Mouse (Mus musculus) CH12.LX (cell line): ENCODE measurements at regions not wholly inside any gene's neighbourhood (a gene's known extent, or its start where the extent isn't known, plus 50 kb on each side); places are given as distances from the start of the nearest gene placed in this dataset.

Experiments
- DNase-seq: peaks from one replicate; pipeline ENCODE4 v3.0.0-alpha.2; 2013; ENCODE audit errors: extremely low read depth
- H3K27ac ChIP-seq: 2 replicates; pipeline ENCODE4 v1.5.1; 2012; ENCODE audit warnings: low read depth, mild to moderate bottlenecking, control low read depth, moderate library complexity; ENCODE audit not compliant: insufficient read depth
- H3K27me3 ChIP-seq: replicated peaks from 2 replicates; pipeline ENCODE3; 2012; ENCODE audit warnings: inconsistent platforms
- H3K36me3 ChIP-seq, 2 experiments: replicated peaks in 1 of 2; 2 replicates each; pipeline versions ENCODE3 to v1.6.1; 2012; ENCODE audit warnings: inconsistent platforms in 1 of 2, low read length in 1 of 2, mild to moderate bottlenecking in 1 of 2, mixed read lengths in 1 of 2, moderate library complexity in 1 of 2; ENCODE audit not compliant: control insufficient read depth in 1 of 2, insufficient read depth in 1 of 2
- H3K4me1 ChIP-seq, 2 experiments: 2 replicates each; pipeline ENCODE4 v1.6.1; 2012; ENCODE audit warnings: inconsistent platforms in 1 of 2, moderate library complexity in 1 of 2; ENCODE audit not compliant: insufficient read depth in 2 of 2, control insufficient read depth in 1 of 2
- H3K4me2 ChIP-seq: 2 replicates; pipeline ENCODE4 v1.6.1; 2012; ENCODE audit warnings: low read depth, mild to moderate bottlenecking, control low read depth; ENCODE audit not compliant: poor library complexity, insufficient read depth, severe bottlenecking
- H3K4me3 ChIP-seq, 3 experiments: fragments of 150-350 bp in 1 of 3; sonication (generic) in 1 of 3; replicated peaks in 1 of 3; 2 replicates each; pipeline versions ENCODE3 to v1.5.1; 2011 to 2012; ENCODE audit warnings: low read depth in 2 of 3, low read length in 2 of 3, mild to moderate bottlenecking in 2 of 3, moderate library complexity in 2 of 3, control low read depth in 1 of 3, improper control_type of control experiment in 1 of 3, inconsistent platforms in 1 of 3, mixed read lengths in 1 of 3; ENCODE audit not compliant: poor library complexity in 1 of 3
- H3K79me2 ChIP-seq: replicated peaks from 2 replicates; pipeline ENCODE4 v1.6.1; 2012; ENCODE audit warnings: mild to moderate bottlenecking, moderate library complexity; ENCODE audit not compliant: control insufficient read depth, poor library complexity, insufficient read depth, severe bottlenecking; ENCODE audit errors: extremely low read depth
- H3K9ac ChIP-seq: 2 replicates; pipeline ENCODE4 v1.6.1; 2012; ENCODE audit warnings: low read depth, mild to moderate bottlenecking, control low read depth, moderate library complexity; ENCODE audit not compliant: insufficient read depth
- H3K9me3 ChIP-seq: replicated peaks from 2 replicates; pipeline ENCODE3; 2012; ENCODE audit warnings: low read length, inconsistent platforms, mixed read lengths
- CHD2 ChIP-seq: IDR thresholded peaks from 2 replicates; pipeline ENCODE4 v1.6.1; 2011; ENCODE audit warnings: low read length, improper control_type of control experiment
- EP300 ChIP-seq: IDR thresholded peaks from 2 replicates; pipeline ENCODE4 v1.6.1; 2011; ENCODE audit warnings: low read length, improper control_type of control experiment
- GABPA ChIP-seq: IDR thresholded peaks from 2 replicates; pipeline ENCODE4 v1.6.1; 2012; ENCODE audit warnings: low read depth, low read length, improper control_type of control experiment, inconsistent platforms; ENCODE audit not compliant: insufficient replicate concordance
- IRF4 ChIP-seq: IDR thresholded peaks from 2 replicates; pipeline ENCODE4 v1.6.1; 2014; ENCODE audit warnings: low read depth, mild to moderate bottlenecking, inconsistent platforms, low read length, improper control_type of control experiment
- JUN ChIP-seq: IDR thresholded peaks from 2 replicates; pipeline ENCODE4 v1.6.1; 2011; ENCODE audit warnings: low read depth, mild to moderate bottlenecking, low read length, improper control_type of control experiment, moderate library complexity; ENCODE audit not compliant: insufficient read depth
- KAT2A ChIP-seq: IDR thresholded peaks from 2 replicates; pipeline ENCODE4 v1.6.1; 2012; ENCODE audit warnings: low read length, improper control_type of control experiment, inconsistent platforms; ENCODE audit not compliant: insufficient replicate concordance
- MAFK ChIP-seq: IDR thresholded peaks from 2 replicates; pipeline ENCODE4 v1.6.1; 2011; ENCODE audit warnings: low read length, improper control_type of control experiment; ENCODE audit not compliant: insufficient replicate concordance
- MAX ChIP-seq: IDR thresholded peaks from 2 replicates; pipeline ENCODE4 v1.6.1; 2011; ENCODE audit warnings: low read length, improper control_type of control experiment
- MYC ChIP-seq: IDR thresholded peaks from 2 replicates; pipeline ENCODE4 v1.6.1; 2011; ENCODE audit warnings: low read depth, mild to moderate bottlenecking, improper control_type of control experiment, low read length
- POLR2AphosphoS2 ChIP-seq: IDR thresholded peaks from 2 replicates; pipeline ENCODE4 v1.6.1; 2011; ENCODE audit warnings: low read depth, low read length, improper control_type of control experiment
- RAD21 ChIP-seq: IDR thresholded peaks from 2 replicates; pipeline ENCODE4 v1.6.1; 2011; ENCODE audit warnings: low read depth, mild to moderate bottlenecking, low read length, improper control_type of control experiment, moderate library complexity
- RCOR1 ChIP-seq: conservative IDR thresholded peaks from 2 replicates; pipeline ENCODE4 v1.6.1; 2012; ENCODE audit warnings: low read depth, mild to moderate bottlenecking, inconsistent platforms, low read length, improper control_type of control experiment
- SIN3A ChIP-seq: IDR thresholded peaks from 2 replicates; pipeline ENCODE4 v1.6.1; 2012; ENCODE audit warnings: low read length, improper control_type of control experiment, inconsistent platforms
- SMC3 ChIP-seq: IDR thresholded peaks from 2 replicates; pipeline ENCODE4 v1.6.1; 2011; ENCODE audit warnings: low read depth, low read length, improper control_type of control experiment
- ZC3H11A ChIP-seq: IDR thresholded peaks from 2 replicates; pipeline ENCODE4 v1.6.1; 2012; ENCODE audit warnings: low read depth, mild to moderate bottlenecking, inconsistent platforms, low read length, improper control_type of control experiment
- ZKSCAN1 ChIP-seq: IDR thresholded peaks from 2 replicates; pipeline ENCODE4 v1.6.1; 2012; ENCODE audit warnings: low read depth, inconsistent platforms, low read length, improper control_type of control experiment, borderline replicate concordance
- dilution Hi-C: fragments of 300-500 bp; cut with MboI; formaldehyde crosslinking; loops from 2 replicates; pipeline ENCODE4 v1.14.3; 2020; ENCODE audit warnings: low sequenced_read_pairs; ENCODE audit not compliant: extremely low pct_unique_long_range_greater_than_20kb, extremely low pct_ligation_motif_present
- in situ Hi-C: fragments of 300-500 bp; cut with MboI; formaldehyde crosslinking; loops from 3 replicates; pipeline ENCODE4 v1.14.3; 2019; ENCODE audit warnings: low sequenced_read_pairs, low pct_ligation_motif_present, low pct_unique_long_range_greater_than_20kb, mixed read lengths

- Histone ChIP-seq H3K27ac (no peak overlapping the region), H3K9me3 (no peaks in the 10 kb centered on the region), H3K36me3 (no peaks in the 10 kb centered on the region), H3K27me3 (no peaks in the 10 kb centered on the region), H3K4me3 (no peak overlapping the region), H3K79me2 (no peaks in the 10 kb centered on the region), H3K4me2 (no peak overlapping the region), H3K9ac (no peak overlapping the region), H3K4me1 (peaks cover 0 to 10% of the 10 kb centered on the region in 2 experiments; a peak in 2 of 4 replicates)
- in situ Hi-C loops (no loop called here), dilution Hi-C loops (no loop called here)
- TF ChIP-seq KAT2A (no peak), MYC (no peak), MAFK (peak; percentile 80), EP300 (peak; percentile 46; the same call in 1 of the 2 replicates)
- peak; percentile 57 for DNase-seq
These were observed 416.6 kb downstream of the Rprm start for GRCm38 (mm10) chr2:53668599-53669372.

GRCm38 (mm10) chr2:53680350-53681011 is 404.9 kb downstream of the Rprm start:
- Histone ChIP-seq H3K4me3 (no peak overlapping the region), H3K4me2 (no peak overlapping the region), H3K79me2 (no peaks in the 10 kb centered on the region), H3K9ac (no peak overlapping the region), H3K27me3 (no peaks in the 10 kb centered on the region), H3K27ac (no peak overlapping the region), H3K9me3 (no peaks in the 10 kb centered on the region), H3K4me1 (no peaks in the 10 kb centered on the region), H3K36me3 (no peaks in the 10 kb centered on the region)
- TF ChIP-seq IRF4 (no peak), MYC (no peak), RAD21 (no peak), SMC3 (no peak), MAFK (no peak), SIN3A (no peak), MAX (no peak), ZC3H11A (no peak), GABPA (no peak), CHD2 (no peak), POLR2AphosphoS2 (no peak), JUN (no peak), RCOR1 (no peak), ZKSCAN1 (no peak)
- DNase-seq = no peak
- in situ Hi-C loops (no loop called here), dilution Hi-C loops (no loop called here)
